Mouse (Mus musculus) C2C12 (cell line): ENCODE results near the gene Gm15319.
"Not testable (repeated sequence)": the region's sequence is repeated elsewhere in the genome, so short reads cannot be mapped to it uniquely, and the experiment has no call there.

Experiments used
- CTCF ChIP-seq: IDR thresholded peaks from one replicate; pipeline ENCODE4 v1.5.1; 2011; ENCODE audit not compliant: control insufficient read depth, insufficient read depth, insufficient read length
- USF1 ChIP-seq: IDR thresholded peaks from one replicate; pipeline ENCODE4 v1.6.1; 2011; ENCODE audit warnings: low read depth, mild to moderate bottlenecking, control low read depth, moderate library complexity

- not testable (repeated sequence) for TF ChIP-seq CTCF, USF1
Measured at GRCm38 (mm10) chr8:20356386-20356785, 6.6 kb downstream of the Gm15319 start.
